Mouse (Mus musculus) intestine, postnatal 0 days (tissue): ENCODE data around the gene Dusp15. TPM values are rescaled to one million over a fixed set of nuclear protein-coding genes. Genes with fewer than 3 reads are reported as not detected.

Experiments
- ATAC-seq: fragments of 200-750 bp; cut with Nextera tagmentation; 2 replicates; pipeline ENCODE4 v1.8.0; 2017; ENCODE audit warnings: mild to moderate bottlenecking, moderate TSS enrichment, moderate library complexity
- H3K27ac ChIP-seq: fragments of 300-500 bp; sonication (generic); 2 replicates; pipeline ENCODE4 v1.5.1; 2014; ENCODE audit warnings: mild to moderate bottlenecking, low read depth, low read length, moderate library complexity
- H3K27me3 ChIP-seq: fragments of 300-500 bp; sonication (generic); replicated peaks from 2 replicates; pipeline ENCODE4 v1.6.1; 2014; ENCODE audit warnings: low read length, mixed read lengths; ENCODE audit not compliant: control insufficient read depth, insufficient read depth
- H3K36me3 ChIP-seq: fragments of 300-500 bp; sonication (generic); 2 replicates; pipeline ENCODE4 v1.6.1; 2014; ENCODE audit warnings: mild to moderate bottlenecking, moderate library complexity; ENCODE audit not compliant: control insufficient read depth, insufficient read depth
- H3K4me1 ChIP-seq: fragments of 300-500 bp; sonication (generic); replicated peaks from 2 replicates; pipeline ENCODE4 v1.6.1; 2014; ENCODE audit warnings: antibody characterized with exemption, low read length, mixed read lengths; ENCODE audit not compliant: control insufficient read depth, insufficient read depth
- H3K4me2 ChIP-seq: fragments of 300-500 bp; sonication (generic); replicated peaks from 2 replicates; pipeline ENCODE4 v1.6.1; 2014; ENCODE audit warnings: low read depth, mild to moderate bottlenecking, moderate library complexity
- H3K4me3 ChIP-seq: fragments of 300-500 bp; sonication (generic); 2 replicates; pipeline ENCODE4 v1.5.1; 2014; ENCODE audit warnings: low read depth, low read length
- H3K9ac ChIP-seq: fragments of 300-500 bp; sonication (generic); 2 replicates; pipeline ENCODE4 v1.6.1; 2014; ENCODE audit warnings: mild to moderate bottlenecking, low read depth, low read length
- H3K9me3 ChIP-seq: fragments of 300-500 bp; sonication (generic); 2 replicates; pipeline ENCODE4 v1.6.1; 2016; ENCODE audit warnings: mixed run types; ENCODE audit not compliant: control insufficient read depth
- CTCF ChIP-seq: sonication (generic); IDR thresholded peaks from 2 replicates; pipeline ENCODE4 v1.5.1; 2016; ENCODE audit warnings: low read depth, mild to moderate bottlenecking, control low read depth, antibody characterized with exemption, moderate library complexity
- WGBS: fragments of 180-500 bp; shearing (Covaris S2); extraction: QIAGEN DNeasy Blood & Tissue Kit; methylation state at CpG from one replicate; pipeline ENCODE4 v1.1.7; 2014; 5-methylcytosine and 5-hydroxymethylcytosine counted together
- polyA plus RNA-seq: library from polyadenylated mRNA; unstranded; fragments of >200 nt; fragmentation: Nextera tagmentation; extraction: Ambion mirVana; gene quantifications from 2 replicates; pipeline ENCODE4 v1.2.1, GENCODE M21; 2015

Dusp15 gene
- polyA plus RNA-seq, 1 experiment from 2014 or later = 0.13 TPM

- H3K4me2 ChIP-seq = no peak overlapping the region
- H3K36me3 ChIP-seq = no peaks in the 10 kb centered on the region
- WGBS = 56% methylated on average over 5 of the region's 5 CpGs
- H3K27ac ChIP-seq = no peak overlapping the region
- no peaks in the 10 kb centered on the region for H3K27me3 ChIP-seq
- no peak overlapping the region for H3K9ac ChIP-seq
- no peaks in the 10 kb centered on the region for H3K4me1 ChIP-seq
- no peak for TF ChIP-seq CTCF
- no peak overlapping the region for H3K4me3 ChIP-seq
- H3K9me3 ChIP-seq = no peaks in the 10 kb centered on the region
- ATAC-seq = no peak
Observed at GRCm38 (mm10) chr2:152904127-152904643, 47.3 kb downstream of the Dusp15 start.

DNA sequence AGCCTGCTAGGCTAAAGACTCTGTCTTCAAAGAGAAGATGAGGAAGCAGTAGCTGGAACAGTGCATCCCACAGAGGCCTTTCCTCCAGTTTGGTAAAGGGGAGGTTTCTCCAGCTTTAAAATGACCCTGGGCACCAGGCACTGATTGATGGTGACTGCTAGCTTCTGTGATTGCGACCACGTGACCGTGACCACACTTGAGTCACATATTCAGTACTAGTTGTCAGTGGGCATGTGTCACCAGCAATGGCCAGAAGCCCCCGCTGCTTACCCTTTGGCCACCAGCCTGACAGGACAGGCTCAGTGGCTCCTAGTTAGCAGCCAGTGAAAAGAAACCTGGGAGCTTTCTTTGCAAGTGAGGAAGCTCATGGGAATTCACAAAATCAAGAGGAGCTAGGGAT is 47.9 kb downstream of the Dusp15 start:
- Histone ChIP-seq H3K27me3 (no peaks in the 10 kb centered on the region), H3K4me2 (no peak overlapping the region), H3K9ac (no peak overlapping the region), H3K27ac (no peak overlapping the region), H3K9me3 (no peaks in the 10 kb centered on the region), H3K4me1 (no peaks in the 10 kb centered on the region), H3K36me3 (no peaks in the 10 kb centered on the region), H3K4me3 (no peak overlapping the region)
- no peak for ATAC-seq
- no peak for TF ChIP-seq CTCF
- WGBS = 89% methylated on average over 4 of the region's 4 CpGs

GRCm38 (mm10) chr2:152902658-152903057 is 48.8 kb downstream of the Dusp15 start:
- no peaks in the 10 kb centered on the region for H3K27me3 ChIP-seq
- no peaks in the 10 kb centered on the region for H3K36me3 ChIP-seq
- no peaks in the 10 kb centered on the region for H3K4me1 ChIP-seq
- 54% methylated on average over 3 of the region's 3 CpGs for WGBS
- no peak for TF ChIP-seq CTCF
- no peak overlapping the region for H3K27ac ChIP-seq
- H3K4me2 ChIP-seq = no peak overlapping the region
- H3K4me3 ChIP-seq = no peak overlapping the region
- ATAC-seq = no peak
- no peaks in the 10 kb centered on the region for H3K9me3 ChIP-seq
- no peak overlapping the region for H3K9ac ChIP-seq

DNA sequence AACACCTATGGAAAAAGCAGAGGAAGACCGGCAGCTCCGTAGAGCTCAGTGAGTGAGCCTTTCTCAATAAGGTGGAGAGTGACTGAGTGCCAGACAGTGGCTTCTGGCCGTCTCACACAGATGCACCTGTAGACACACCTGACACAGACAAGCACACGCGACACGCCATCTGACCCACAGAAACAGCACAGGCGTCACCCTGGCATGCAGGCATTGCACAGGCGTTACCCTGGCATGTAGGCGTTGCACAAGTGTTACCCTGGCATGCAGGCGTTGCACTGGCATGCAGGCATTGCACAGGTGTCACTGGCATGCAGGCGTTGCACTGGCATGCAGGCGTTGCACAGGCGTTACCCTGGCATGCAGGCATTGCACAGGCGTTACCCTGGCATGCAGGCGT is 50.2 kb downstream of the Dusp15 start:
- no peak for ATAC-seq
- Histone ChIP-seq H3K9ac (no peak overlapping the region), H3K36me3 (no peaks in the 10 kb centered on the region), H3K9me3 (no peaks in the 10 kb centered on the region), H3K27me3 (no peaks in the 10 kb centered on the region), H3K4me2 (no peak overlapping the region), H3K4me1 (no peaks in the 10 kb centered on the region), H3K27ac (no peak overlapping the region), H3K4me3 (no peak overlapping the region)
- TF ChIP-seq CTCF = no peak
- 89% methylated on average over 15 of the region's 15 CpGs for WGBS

GRCm38 (mm10) chr2:152899011-152899410 is 52.5 kb downstream of the Dusp15 start:
- Histone ChIP-seq H3K9me3 (no peaks in the 10 kb centered on the region), H3K27ac (no peak overlapping the region), H3K4me2 (no peak overlapping the region), H3K9ac (no peak overlapping the region), H3K4me1 (no peaks in the 10 kb centered on the region), H3K27me3 (no peaks in the 10 kb centered on the region), H3K4me3 (no peak overlapping the region), H3K36me3 (peaks cover 13% of the 10 kb centered on the region)
- no peak for ATAC-seq
- no peak for TF ChIP-seq CTCF
- WGBS = 80% methylated on average over 6 of the region's 6 CpGs

DNA sequence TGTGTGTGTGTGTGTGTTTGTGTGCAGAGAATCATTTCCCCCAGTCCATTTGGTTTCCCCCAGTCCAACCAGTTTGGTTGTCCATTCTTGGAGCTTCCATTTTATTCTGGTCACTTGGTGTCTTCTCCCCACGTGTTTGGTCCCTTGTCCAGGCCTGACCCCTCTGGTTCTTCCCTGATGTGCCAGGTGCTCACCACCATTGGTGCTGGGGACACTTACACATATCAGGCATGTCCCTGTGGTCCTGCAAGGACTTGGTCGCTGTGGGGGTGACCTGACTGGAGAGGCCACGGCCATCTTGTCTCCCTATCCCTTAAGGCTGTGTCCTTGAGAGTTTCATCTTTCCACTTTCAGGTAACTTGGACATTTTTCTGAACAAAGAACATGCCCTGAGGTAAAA is 54.6 kb downstream of the Dusp15 start:
- no peak for ATAC-seq
- H3K4me2 ChIP-seq = no peak overlapping the region
- H3K27me3 ChIP-seq = no peaks in the 10 kb centered on the region
- WGBS = 94% methylated on average over 3 of the region's 3 CpGs
- no peak overlapping the region for H3K9ac ChIP-seq
- H3K4me1 ChIP-seq = no peaks in the 10 kb centered on the region
- H3K27ac ChIP-seq = no peak overlapping the region
- TF ChIP-seq CTCF = no peak
- peaks cover 34% of the 10 kb centered on the region for H3K36me3 ChIP-seq
- no peak overlapping the region for H3K4me3 ChIP-seq
- no peaks in the 10 kb centered on the region for H3K9me3 ChIP-seq

DNA sequence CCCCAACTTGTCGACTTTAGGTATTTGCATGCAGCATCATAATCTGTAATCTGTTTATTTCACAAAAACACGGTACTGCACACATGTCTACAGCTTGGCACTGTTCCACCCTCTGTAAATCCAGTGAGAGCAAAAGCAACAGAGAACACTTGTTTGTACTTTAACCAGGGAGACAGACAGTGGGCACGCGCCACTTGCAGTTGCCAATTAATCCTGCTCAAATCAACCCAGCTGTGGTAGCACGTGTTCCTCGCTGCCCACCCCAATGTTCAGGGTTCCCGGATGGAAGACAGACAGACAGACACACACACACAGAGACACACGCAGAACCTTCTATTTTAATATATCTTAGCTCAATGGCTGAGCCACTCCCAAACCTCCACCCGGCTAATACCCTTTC is 55.7 kb downstream of the Dusp15 start:
- Histone ChIP-seq H3K4me2 (no peak overlapping the region), H3K27ac (no peak overlapping the region), H3K4me3 (no peak overlapping the region), H3K27me3 (no peaks in the 10 kb centered on the region), H3K9me3 (no peaks in the 10 kb centered on the region), H3K36me3 (peaks cover 43% of the 10 kb centered on the region), H3K9ac (no peak overlapping the region), H3K4me1 (no peaks in the 10 kb centered on the region)
- 86% methylated on average over 9 of the region's 9 CpGs for WGBS
- no peak for TF ChIP-seq CTCF
- ATAC-seq = no peak

Other genes starting within 250 kb of the Dusp15 start
- gene Id1, start 215.4 kb downstream of the Dusp15 start, polyA plus RNA-seq = 76.1 and 92.4 TPM in 2 replicates
- 9.3 and 9.5 TPM in 2 replicates for gene Cox4i2, start 197.5 kb downstream of the Dusp15 start, polyA plus RNA-seq
- 58.5 and 62.5 TPM in 2 replicates for gene Bcl2l1, start 120.0 kb downstream of the Dusp15 start, polyA plus RNA-seq
- gene Tpx2, start 103.7 kb downstream of the Dusp15 start, polyA plus RNA-seq = 15.3 and 16.1 TPM in 2 replicates
- 0.07 TPM in 1 of 2 replicates, not detected in the other for gene Mylk2, start 40.3 kb downstream of the Dusp15 start, polyA plus RNA-seq
- gene Foxs1, start 18.5 kb downstream of the Dusp15 start, polyA plus RNA-seq = 2.1 and 2.9 TPM in 2 replicates
- 0.65 TPM in 1 of 2 replicates, not detected in the other for gene Ttll9, start 10.8 kb upstream of the Dusp15 start, polyA plus RNA-seq
- 47.0 and 50.3 TPM in 2 replicates for gene Pdrg1, start 63.7 kb upstream of the Dusp15 start, polyA plus RNA-seq
- gene Xkr7, start 80.2 kb upstream of the Dusp15 start, polyA plus RNA-seq = not detected in 2 replicates
- 1.5 and 1.7 TPM in 2 replicates for gene Ccm2l, start 114.3 kb upstream of the Dusp15 start, polyA plus RNA-seq
- gene Hck, start 156.8 kb upstream of the Dusp15 start, polyA plus RNA-seq = 3.4 and 3.5 TPM in 2 replicates
- gene Tm9sf4, start 209.6 kb upstream of the Dusp15 start, polyA plus RNA-seq = 64.7 and 68.3 TPM in 2 replicates